Mouse (Mus musculus): Measurements from ENCODE around the gene Sash1. TPM values are rescaled to one million over a fixed set of nuclear protein-coding genes. Genes with fewer than 3 reads are reported as not detected.

Sash1 gene
- polyA plus RNA-seq, 1 experiment, result 0.03 TPM

DNA sequence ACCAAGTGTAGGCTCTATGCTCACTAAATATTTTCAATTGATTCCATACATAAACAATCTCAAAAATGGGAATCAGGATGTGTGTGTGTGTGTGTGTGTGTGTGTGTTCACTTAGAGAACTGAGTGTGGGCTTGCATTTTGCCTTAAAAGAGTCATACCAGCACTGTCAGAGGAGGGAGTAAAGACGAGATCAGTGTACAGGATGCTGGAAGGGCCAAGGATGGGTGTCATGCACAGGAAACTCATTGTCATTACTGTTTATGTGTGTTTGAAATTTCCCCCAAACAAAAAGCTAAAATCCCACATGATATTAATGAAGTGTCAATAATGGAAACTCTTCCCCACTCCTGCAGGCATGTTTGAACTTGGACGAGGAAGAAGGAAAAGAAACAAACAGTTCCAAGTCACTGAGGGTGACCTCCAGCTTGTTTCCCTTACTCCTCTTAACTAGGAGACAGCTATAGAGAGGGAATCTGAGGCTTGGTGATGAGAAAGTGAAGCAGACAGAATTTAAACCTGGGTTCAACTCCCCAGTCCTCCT, 40.6 kb downstream of the Sash1 start:
- H3K36me3 ChIP-seq (ENCODE audit: control insufficient read depth), result no peaks in the 10 kb centered on the region
- H3K9me3 ChIP-seq (ENCODE audit: control insufficient read depth, low read length), result no peaks in the 10 kb centered on the region
- H3K4me1 ChIP-seq (ENCODE audit: control insufficient read depth), result no peaks in the 10 kb centered on the region
- no peaks in the 10 kb centered on the region for H3K27me3 ChIP-seq (ENCODE audit: control insufficient read depth)
- H3K4me3 ChIP-seq (replicated peaks), result no peak overlapping the region
- TF ChIP-seq TAL1 (IDR thresholded peaks at IDR 0.05; ENCODE audit: low read length) (no peak), GATA1 (IDR thresholded peaks at IDR 0.05; ENCODE audit: low read length) (no peak)

DNA sequence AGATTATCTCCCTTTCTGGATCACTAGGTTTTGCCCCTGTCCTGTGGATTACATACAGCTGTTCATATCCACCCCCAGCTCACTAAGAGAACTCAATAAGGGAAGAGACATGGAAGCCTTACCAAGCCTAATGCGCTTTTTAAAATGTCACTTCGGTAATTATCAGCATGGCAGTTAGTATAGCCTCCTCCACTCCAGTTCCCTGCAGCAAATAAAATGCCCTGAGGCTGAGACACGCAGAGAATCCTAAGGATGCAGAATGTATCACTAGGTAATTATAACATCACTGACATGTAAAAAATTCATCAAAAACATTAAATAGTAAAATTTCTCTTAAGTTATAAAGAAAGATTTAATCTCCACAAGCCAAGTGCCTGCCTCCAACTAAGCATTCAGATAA, 45.9 kb downstream of the Sash1 start:
- TF ChIP-seq TAL1 (IDR thresholded peaks at IDR 0.05; ENCODE audit: low read length), result no peak
- no peaks in the 10 kb centered on the region for H3K36me3 ChIP-seq (ENCODE audit: control insufficient read depth)
- H3K4me1 ChIP-seq (ENCODE audit: control insufficient read depth), result peaks cover 5% of the 10 kb centered on the region
- no peaks in the 10 kb centered on the region for H3K27me3 ChIP-seq (ENCODE audit: control insufficient read depth)
- no peaks in the 10 kb centered on the region for H3K9me3 ChIP-seq (ENCODE audit: control insufficient read depth, low read length)
- no peak overlapping the region for H3K4me3 ChIP-seq (replicated peaks)

DNA sequence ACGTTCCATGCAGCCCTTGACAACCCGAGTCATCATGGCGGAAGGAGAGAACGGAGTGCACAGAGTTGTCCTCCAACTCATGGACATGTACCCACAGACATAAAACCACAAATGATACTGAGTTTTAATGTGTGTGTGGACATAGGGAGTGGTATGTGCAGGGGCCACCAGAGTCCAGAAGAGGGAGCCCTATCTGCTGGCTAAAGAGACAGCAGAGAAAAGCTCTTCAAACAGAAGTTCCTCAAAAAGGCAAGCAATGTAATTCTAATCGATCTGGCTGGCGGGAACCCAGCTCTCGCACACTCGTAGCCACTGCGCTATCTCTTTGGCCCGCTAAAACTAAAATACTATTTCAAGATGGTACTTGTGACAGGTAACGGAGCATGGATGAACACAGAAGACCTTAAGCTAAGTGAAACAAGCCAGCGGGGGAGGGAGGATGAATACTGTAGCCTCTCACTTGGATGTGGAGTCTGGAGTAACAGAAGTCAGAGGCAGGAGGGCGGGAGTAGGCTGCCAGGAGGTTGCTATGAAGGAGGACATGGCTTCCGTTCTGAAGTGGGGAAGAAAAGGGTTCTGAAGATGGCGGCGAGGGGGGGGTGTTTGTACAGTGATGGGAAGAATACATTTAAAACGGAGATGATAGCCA, 51.9 kb downstream of the Sash1 start:
- no peaks in the 10 kb centered on the region for H3K27me3 ChIP-seq (ENCODE audit: control insufficient read depth)
- peaks cover 11% of the 10 kb centered on the region for H3K4me1 ChIP-seq (ENCODE audit: control insufficient read depth)
- no peaks in the 10 kb centered on the region for H3K9me3 ChIP-seq (ENCODE audit: control insufficient read depth, low read length)
- no peak overlapping the region for H3K4me3 ChIP-seq (replicated peaks)
- no peaks in the 10 kb centered on the region for H3K36me3 ChIP-seq (ENCODE audit: control insufficient read depth)
- TF ChIP-seq GATA1 (IDR thresholded peaks at IDR 0.05; ENCODE audit: low read length) (no peak), TAL1 (IDR thresholded peaks at IDR 0.05; ENCODE audit: low read length) (no peak)

DNA sequence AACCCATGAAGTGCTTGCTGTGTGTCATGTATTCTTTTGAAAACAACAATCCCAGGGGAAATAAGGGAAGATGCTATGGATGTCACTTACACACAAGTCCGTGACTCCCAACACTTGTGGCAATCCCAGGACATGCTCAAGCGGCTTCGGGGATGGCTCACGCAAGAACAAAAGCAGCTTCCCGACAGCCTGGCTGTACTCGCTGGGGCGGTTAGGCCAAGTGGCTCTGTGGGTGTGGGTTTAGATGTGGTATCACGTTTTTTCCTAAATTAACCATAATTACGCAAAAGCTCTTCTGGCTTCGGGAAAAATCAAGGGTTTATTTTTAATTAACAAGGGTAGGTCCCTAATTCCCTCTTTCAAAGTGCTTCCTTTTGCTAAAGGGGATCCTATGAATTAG, 59.6 kb downstream of the Sash1 start:
- no peaks in the 10 kb centered on the region for H3K36me3 ChIP-seq (ENCODE audit: control insufficient read depth)
- no peak for TF ChIP-seq TAL1 (IDR thresholded peaks at IDR 0.05; ENCODE audit: low read length)
- no peaks in the 10 kb centered on the region for H3K27me3 ChIP-seq (ENCODE audit: control insufficient read depth)
- no peaks in the 10 kb centered on the region for H3K9me3 ChIP-seq (ENCODE audit: control insufficient read depth, low read length)
- no peak overlapping the region for H3K4me3 ChIP-seq (replicated peaks)
- H3K4me1 ChIP-seq (ENCODE audit: control insufficient read depth), result no peaks in the 10 kb centered on the region

DNA sequence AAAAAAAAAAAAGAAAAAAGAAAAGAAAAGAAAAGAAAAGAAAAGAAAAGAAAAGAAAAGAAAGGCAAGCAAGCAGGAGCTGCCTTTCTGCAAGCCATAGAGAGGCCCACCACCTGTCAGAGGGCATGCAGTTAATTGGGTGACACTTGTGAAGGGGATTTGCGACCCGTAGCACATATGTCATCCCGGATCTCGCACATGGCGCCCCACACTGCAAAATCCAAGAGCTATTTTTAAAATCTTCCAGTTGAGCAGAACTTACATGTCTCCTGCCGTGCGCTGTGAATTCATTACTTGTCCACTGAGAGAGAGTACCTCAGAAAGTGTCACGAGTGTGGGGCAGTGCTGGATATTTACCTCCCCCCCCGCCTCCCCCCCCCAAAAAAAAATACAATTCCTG, 60.0 kb downstream of the Sash1 start:
- Histone ChIP-seq H3K4me1 (ENCODE audit: control insufficient read depth) (no peaks in the 10 kb centered on the region), H3K36me3 (ENCODE audit: control insufficient read depth) (no peaks in the 10 kb centered on the region), H3K9me3 (ENCODE audit: control insufficient read depth, low read length) (no peaks in the 10 kb centered on the region), H3K27me3 (ENCODE audit: control insufficient read depth) (no peaks in the 10 kb centered on the region), H3K4me3 (replicated peaks) (no peak overlapping the region)
- TF ChIP-seq GATA1 (IDR thresholded peaks at IDR 0.05; ENCODE audit: low read length), result no peak
- no peak for TF ChIP-seq TAL1 (IDR thresholded peaks at IDR 0.05; ENCODE audit: low read length)

DNA sequence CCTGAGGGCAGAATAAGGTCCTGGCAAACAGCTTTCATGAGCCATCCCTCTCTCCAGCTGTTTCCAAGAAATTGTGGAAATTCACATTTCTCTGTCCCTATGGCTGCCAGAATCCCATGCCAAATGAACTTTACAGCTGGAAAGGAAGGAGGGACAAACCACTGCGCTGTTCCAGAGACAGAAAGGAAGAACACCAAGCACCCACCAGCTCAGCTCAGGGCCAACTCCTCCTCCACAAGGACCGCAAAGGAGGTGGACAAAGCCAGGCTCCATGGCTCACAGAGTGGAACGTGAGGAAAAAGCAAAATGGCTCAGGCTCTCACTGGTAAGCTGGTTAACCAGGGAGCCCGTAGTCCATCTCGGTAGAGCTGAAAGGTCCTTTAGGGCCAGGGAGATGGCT, 67.8 kb downstream of the Sash1 start:
- Histone ChIP-seq H3K4me3 (replicated peaks) (no peak overlapping the region), H3K9me3 (ENCODE audit: control insufficient read depth, low read length) (no peaks in the 10 kb centered on the region), H3K4me1 (ENCODE audit: control insufficient read depth) (no peaks in the 10 kb centered on the region), H3K27me3 (ENCODE audit: control insufficient read depth) (no peaks in the 10 kb centered on the region), H3K36me3 (ENCODE audit: control insufficient read depth) (no peaks in the 10 kb centered on the region)
- no peak for TF ChIP-seq TAL1 (IDR thresholded peaks at IDR 0.05; ENCODE audit: low read length)
- no peak for TF ChIP-seq GATA1 (IDR thresholded peaks at IDR 0.05; ENCODE audit: low read length)

DNA sequence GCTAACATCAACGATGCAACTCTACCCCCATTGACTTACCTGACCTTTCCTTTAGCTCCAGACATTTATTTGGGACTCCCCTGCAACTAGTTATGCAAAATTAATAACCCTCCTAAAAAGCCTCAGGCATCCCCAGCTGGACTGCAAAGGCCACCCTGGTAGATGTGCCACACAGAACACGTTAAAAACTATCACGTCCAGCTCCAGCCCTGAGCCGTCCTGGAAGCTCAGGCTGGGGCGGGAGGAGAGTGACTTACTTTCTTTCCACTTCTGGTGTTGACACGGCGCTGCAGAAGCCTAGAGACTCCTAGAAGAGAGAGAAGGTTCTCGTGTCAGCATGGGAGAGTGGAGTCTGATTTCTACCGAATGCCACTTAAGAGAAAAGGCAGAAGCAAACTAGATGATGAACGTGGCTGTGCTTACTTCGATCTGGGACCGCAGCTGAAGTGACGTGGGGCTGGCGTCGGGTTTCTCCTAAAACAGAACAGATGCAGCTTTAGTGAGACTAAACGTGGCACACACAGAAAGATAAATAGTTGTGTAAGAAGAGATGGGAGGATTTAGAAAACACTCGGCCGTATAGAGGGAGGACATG, 71.8 kb downstream of the Sash1 start:
- Histone ChIP-seq H3K4me1 (ENCODE audit: control insufficient read depth) (no peaks in the 10 kb centered on the region), H3K9me3 (ENCODE audit: control insufficient read depth, low read length) (no peaks in the 10 kb centered on the region), H3K27me3 (ENCODE audit: control insufficient read depth) (no peaks in the 10 kb centered on the region), H3K36me3 (ENCODE audit: control insufficient read depth) (no peaks in the 10 kb centered on the region), H3K4me3 (replicated peaks) (no peak overlapping the region)
- no peak for TF ChIP-seq TAL1 (IDR thresholded peaks at IDR 0.05; ENCODE audit: low read length)
- no peak for TF ChIP-seq GATA1 (IDR thresholded peaks at IDR 0.05; ENCODE audit: low read length)

DNA sequence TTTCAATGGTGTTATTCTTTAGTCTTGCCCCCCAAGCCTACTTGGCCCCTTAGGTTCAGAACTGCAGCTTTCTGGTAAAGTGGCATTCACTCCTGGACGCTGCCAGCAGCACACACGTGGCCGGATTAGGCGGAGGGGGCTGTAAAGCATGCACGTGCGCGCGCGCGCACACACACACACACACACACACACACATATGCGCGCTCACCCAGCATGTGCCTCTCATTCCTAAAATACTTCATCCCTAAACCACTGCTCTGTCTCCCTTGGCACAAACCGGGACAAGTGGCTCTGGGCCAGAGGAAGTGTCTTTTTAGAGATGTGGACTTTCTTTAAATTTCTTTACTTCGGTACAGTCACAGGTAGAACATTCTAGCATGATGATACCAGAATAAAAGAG, 72.6 kb downstream of the Sash1 start:
- H3K36me3 ChIP-seq (ENCODE audit: control insufficient read depth), result no peaks in the 10 kb centered on the region
- no peak for TF ChIP-seq GATA1 (IDR thresholded peaks at IDR 0.05; ENCODE audit: low read length)
- TF ChIP-seq TAL1 (IDR thresholded peaks at IDR 0.05; ENCODE audit: low read length), result no peak

DNA sequence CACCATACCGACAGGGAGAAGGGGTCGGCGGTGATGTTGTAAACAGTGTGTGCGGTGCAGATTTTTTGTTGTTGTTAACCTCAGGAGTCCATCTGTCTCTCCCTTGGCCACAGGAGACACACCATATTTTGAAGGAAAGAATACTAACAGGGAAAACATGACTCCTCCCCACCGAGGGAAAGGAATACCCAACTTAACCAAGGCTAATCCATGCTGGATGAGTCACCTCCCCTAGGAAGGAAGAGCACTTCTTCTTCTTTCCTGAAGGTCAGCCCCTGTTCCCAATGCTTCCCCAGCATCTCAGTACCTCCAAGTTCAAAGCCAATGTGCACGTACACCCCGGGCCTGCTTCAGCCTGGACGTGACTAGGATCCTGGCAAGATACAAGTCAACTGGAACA, 73.1 kb downstream of the Sash1 start:
- H3K27me3 ChIP-seq (ENCODE audit: control insufficient read depth), result no peaks in the 10 kb centered on the region
- no peaks in the 10 kb centered on the region for H3K4me1 ChIP-seq (ENCODE audit: control insufficient read depth)
- H3K4me3 ChIP-seq (replicated peaks), result no peak overlapping the region
- no peaks in the 10 kb centered on the region for H3K36me3 ChIP-seq (ENCODE audit: control insufficient read depth)
- TF ChIP-seq TAL1 (IDR thresholded peaks at IDR 0.05; ENCODE audit: low read length), result no peak
- TF ChIP-seq GATA1 (IDR thresholded peaks at IDR 0.05; ENCODE audit: low read length), result no peak
- no peaks in the 10 kb centered on the region for H3K9me3 ChIP-seq (ENCODE audit: control insufficient read depth, low read length)

More for the DNA sequence above, 72.6 kb downstream of the Sash1 start:
- no peak overlapping the region for H3K4me3 ChIP-seq (replicated peaks)
- H3K4me1 ChIP-seq (ENCODE audit: control insufficient read depth), result no peaks in the 10 kb centered on the region
- no peaks in the 10 kb centered on the region for H3K9me3 ChIP-seq (ENCODE audit: control insufficient read depth, low read length)
- H3K27me3 ChIP-seq (ENCODE audit: control insufficient read depth), result no peaks in the 10 kb centered on the region
